Mouse (Mus musculus) left cerebral cortex, adult 11 months (tissue): ENCODE results near the gene Dvl1.
A peak's percentile ranks its signal among the peaks of the same experiment; 100 is the strongest.

Experiments
- DNase-seq: peaks from one replicate; pipeline ENCODE4 v3.0.0; 2022; ENCODE audit warnings: low spot score

The Dvl1 gene

GRCm38 (mm10) chr4:155846871-155847578 is at the start of gene Dvl1:
Dvl1 (plus strand) TSS chr4:155847402.
- peak; percentile 84 for DNase-seq

GRCm38 (mm10) chr4:155802075-155802474 is 45.1 kb upstream of the Dvl1 start:
- no peak for DNase-seq

- no peak for DNase-seq
Measured at GRCm38 (mm10) chr4:155802741-155803339, 44.4 kb upstream of the Dvl1 start, which contains the start of gene Mrpl20. Mrpl20 (plus strand) TSS chr4:155802878.

GRCm38 (mm10) chr4:155803340-155804041 is 43.7 kb upstream of the Dvl1 start:
- DNase-seq, result peak; percentile 86

GRCm38 (mm10) chr4:155807841-155808240 is 39.4 kb upstream of the Dvl1 start:
- no peak for DNase-seq

GRCm38 (mm10) chr4:155811929-155812664 is 35.1 kb upstream of the Dvl1 start, which contains the start of gene Ccnl2:
Ccnl2 (plus strand) TSS chr4:155812489.
- DNase-seq, result peak; percentile 89

GRCm38 (mm10) chr4:155812665-155813181 is 34.5 kb upstream of the Dvl1 start:
- no peak for DNase-seq

- DNase-seq, result no peak
Measured at GRCm38 (mm10) chr4:155817533-155817932, 29.7 kb upstream of the Dvl1 start.

- no peak for DNase-seq
Measured at GRCm38 (mm10) chr4:155821025-155821424, 26.2 kb upstream of the Dvl1 start.

- DNase-seq, result no peak
Measured at GRCm38 (mm10) chr4:155823443-155823842, 23.8 kb upstream of the Dvl1 start.

GRCm38 (mm10) chr4:155829866-155830265 is 17.3 kb upstream of the Dvl1 start:
- no peak for DNase-seq

GRCm38 (mm10) chr4:155830596-155830995 is 16.6 kb upstream of the Dvl1 start:
- no peak for DNase-seq

- peak; percentile 92 for DNase-seq
Measured at GRCm38 (mm10) chr4:155831205-155831766, 15.9 kb upstream of the Dvl1 start, which contains the start of gene Aurkaip1. Aurkaip1 (plus strand) TSS chr4:155831272.

- no peak for DNase-seq
Measured at GRCm38 (mm10) chr4:155831831-155832230, 15.4 kb upstream of the Dvl1 start.

GRCm38 (mm10) chr4:155832321-155832720 is 14.9 kb upstream of the Dvl1 start:
- DNase-seq, result no peak

- DNase-seq, result no peak
Measured at GRCm38 (mm10) chr4:155833234-155833633, 14.0 kb upstream of the Dvl1 start.

- DNase-seq, result peak; percentile 72
Measured at GRCm38 (mm10) chr4:155833836-155834235, 13.4 kb upstream of the Dvl1 start.

- no peak for DNase-seq
Measured at GRCm38 (mm10) chr4:155837404-155838010, 9.7 kb upstream of the Dvl1 start.

- DNase-seq, result no peak
Measured at GRCm38 (mm10) chr4:155838187-155839153, 8.7 kb upstream of the Dvl1 start.

- DNase-seq, result no peak
Measured at GRCm38 (mm10) chr4:155839483-155839910, 7.7 kb upstream of the Dvl1 start, which contains the start of gene Mxra8. Mxra8 (plus strand) TSS chr4:155839680.
